10 mouse cellular contexts compared by ENCODE assay signal in genomic region chr7:35790201-35790600, GRCm38 (mm10). TPM values are rescaled to one million over a fixed set of nuclear protein-coding genes. Genes with fewer than 3 reads are reported as not detected.
DNase-seq lines count a peak whose midpoint lies in the region; ATAC-seq and TF ChIP-seq lines count a peak whose summit lies in the region.
"Had no signal": no experiment of that assay in that cellular context is flagged by ENCODE, and none has a peak within 500 bp of the region (broad histone marks: within the 10 kb centered on the region; RNA-seq: fewer than 3 reads in every experiment).

No protein-coding gene starts in this region.

- H3K36me3 ChIP-seq in hindbrain, postnatal 0 days (ENCODE audit: insufficient read depth, low read length), result peaks cover 77% of the 10 kb centered on the region
- H3K36me3 ChIP-seq in hindbrain, embryonic 13.5 days, result peaks cover 86% of the 10 kb centered on the region
- H3K36me3 ChIP-seq in midbrain, embryonic 14.5 days (ENCODE audit: control insufficient read depth, insufficient read depth, low read length), result peaks cover 89% of the 10 kb centered on the region
- H3K36me3 ChIP-seq in midbrain, embryonic 11.5 days (ENCODE audit: control insufficient read depth, insufficient read depth, low read length), result peaks cover 19% of the 10 kb centered on the region
- H3K36me3 ChIP-seq in neural tube, embryonic 15.5 days, result peaks cover 69% of the 10 kb centered on the region

- ATAC-seq in hindbrain, postnatal 0 days, result no peak
- no peak for ATAC-seq in hindbrain, embryonic 13.5 days (ENCODE audit: low FRiP score)
- no peak for ATAC-seq in midbrain, embryonic 14.5 days (ENCODE audit: low FRiP score, low TSS enrichment)
- ATAC-seq in midbrain, embryonic 11.5 days (ENCODE audit: low FRiP score), result no peak
- 0 out of 2 replicates have a peak, but pooled peaks have one; percentile 17 for ATAC-seq in neural tube, embryonic 15.5 days (ENCODE audit: low FRiP score)
- ATAC-seq: forebrain, embryonic 16.5 days had no signal

- DNase-seq in hindbrain, postnatal 0 days (ENCODE audit: low spot score), result peak; percentile 68
- peak; percentile 52 for DNase-seq in midbrain, embryonic 14.5 days
- no peak for DNase-seq in midbrain, embryonic 11.5 days (ENCODE audit: low spot score, missing footprints)
- DNase-seq in brain, adult 2 months (ENCODE audit: low read depth, low spot score), result peak; percentile 41
- DNase-seq in thymus, postnatal 0 days (ENCODE audit: low spot score), result no peak
- no peak for DNase-seq in spleen, postnatal 4 days (ENCODE audit: low spot score in 2 of 2)

- no peak overlapping the region for H3K27ac ChIP-seq in hindbrain, postnatal 0 days
- no peak overlapping the region for H3K27ac ChIP-seq in hindbrain, embryonic 13.5 days
- H3K27ac ChIP-seq in midbrain, embryonic 14.5 days (replicated peaks; ENCODE audit: low read depth, low read length), result no peak overlapping the region
- no peak overlapping the region for H3K27ac ChIP-seq in midbrain, embryonic 11.5 days (ENCODE audit: low read depth, low read length)
- no peak overlapping the region for H3K27ac ChIP-seq in neural tube, embryonic 15.5 days (replicated peaks)
- H3K27ac ChIP-seq: stomach, embryonic 15.5 days had no signal

- no peaks in the 10 kb centered on the region for H3K4me1 ChIP-seq in hindbrain, postnatal 0 days (ENCODE audit: insufficient read depth, low read length)
- H3K4me1 ChIP-seq in hindbrain, embryonic 13.5 days (replicated peaks), result peaks cover 6% of the 10 kb centered on the region; the same call in 1 of the 2 replicates
- no peaks in the 10 kb centered on the region for H3K4me1 ChIP-seq in midbrain, embryonic 14.5 days (ENCODE audit: control insufficient read depth, insufficient read depth, low read length)
- H3K4me1 ChIP-seq in midbrain, embryonic 11.5 days (ENCODE audit: control insufficient read depth, insufficient read depth, low read length), result no peaks in the 10 kb centered on the region
- peaks cover 22% of the 10 kb centered on the region for H3K4me1 ChIP-seq in neural tube, embryonic 15.5 days
- H3K4me1 ChIP-seq: stomach, embryonic 15.5 days had no signal

- no peak overlapping the region for H3K4me2 ChIP-seq in hindbrain, postnatal 0 days (ENCODE audit: low read depth, low read length)
- no peak overlapping the region for H3K4me2 ChIP-seq in hindbrain, embryonic 13.5 days
- H3K4me2 ChIP-seq in midbrain, embryonic 14.5 days (ENCODE audit: low read length), result no peak overlapping the region
- H3K4me2 ChIP-seq in midbrain, embryonic 11.5 days, result no peak overlapping the region
- no peak overlapping the region for H3K4me2 ChIP-seq in neural tube, embryonic 15.5 days
- H3K4me2 ChIP-seq: stomach, embryonic 15.5 days had no signal

- no peaks in the 10 kb centered on the region for H3K9me3 ChIP-seq in hindbrain, postnatal 0 days (ENCODE audit: low read length)
- H3K9me3 ChIP-seq in hindbrain, embryonic 13.5 days, result no peaks in the 10 kb centered on the region
- no peaks in the 10 kb centered on the region for H3K9me3 ChIP-seq in midbrain, embryonic 14.5 days (ENCODE audit: control insufficient read depth, low read length)
- no peaks in the 10 kb centered on the region for H3K9me3 ChIP-seq in midbrain, embryonic 11.5 days (ENCODE audit: control insufficient read depth, low read length)
- no peaks in the 10 kb centered on the region for H3K9me3 ChIP-seq in neural tube, embryonic 15.5 days (replicated peaks)
- H3K9me3 ChIP-seq: stomach, embryonic 15.5 days had no signal

- no peak overlapping the region for H3K9ac ChIP-seq in hindbrain, postnatal 0 days (replicated peaks; ENCODE audit: low read length)
- H3K9ac ChIP-seq in hindbrain, embryonic 13.5 days, result no peak overlapping the region
- no peak overlapping the region for H3K9ac ChIP-seq in midbrain, embryonic 14.5 days (replicated peaks; ENCODE audit: low read length)
- no peak overlapping the region for H3K9ac ChIP-seq in midbrain, embryonic 11.5 days (ENCODE audit: low read length)
- H3K9ac ChIP-seq in neural tube, embryonic 15.5 days (replicated peaks), result no peak overlapping the region
- H3K9ac ChIP-seq: stomach, embryonic 15.5 days had no signal

- H3K4me3 ChIP-seq in hindbrain, postnatal 0 days (ENCODE audit: low read length), result no peak overlapping the region
- no peak overlapping the region for H3K4me3 ChIP-seq in hindbrain, embryonic 13.5 days
- H3K4me3 ChIP-seq in midbrain, embryonic 14.5 days (replicated peaks; ENCODE audit: low read depth, low read length), result no peak overlapping the region
- no peak overlapping the region for H3K4me3 ChIP-seq in midbrain, embryonic 11.5 days (ENCODE audit: low read depth, low read length)
- no peak overlapping the region for H3K4me3 ChIP-seq in neural tube, embryonic 15.5 days (replicated peaks)
- H3K4me3 ChIP-seq: stomach, embryonic 15.5 days had no signal

- WGBS in hindbrain, postnatal 0 days, result 80% methylated on average over 8 of the region's 8 CpGs
- WGBS in hindbrain, embryonic 13.5 days, result 85% methylated on average over 8 of the region's 8 CpGs
- WGBS in midbrain, embryonic 14.5 days, result 85% methylated on average over 8 of the region's 8 CpGs
- 90% methylated on average over 8 of the region's 8 CpGs for WGBS in midbrain, embryonic 11.5 days
- 40% methylated on average over 8 of the region's 8 CpGs for WGBS in neural tube, embryonic 15.5 days

- peak; percentile 72 for TF ChIP-seq CTCF in hindbrain, postnatal 0 days (IDR thresholded peaks at IDR 0.05; ENCODE audit: low read depth)

- no peaks in the 10 kb centered on the region for H3K27me3 ChIP-seq in hindbrain, postnatal 0 days (ENCODE audit: insufficient read depth, low read length)
- H3K27me3 ChIP-seq in hindbrain, embryonic 13.5 days, result no peaks in the 10 kb centered on the region
- H3K27me3 ChIP-seq in midbrain, embryonic 14.5 days (ENCODE audit: control insufficient read depth, insufficient read depth, low read length), result no peaks in the 10 kb centered on the region
- no peaks in the 10 kb centered on the region for H3K27me3 ChIP-seq in midbrain, embryonic 11.5 days (ENCODE audit: control insufficient read depth, insufficient read depth, low read length)
- H3K27me3 ChIP-seq in neural tube, embryonic 15.5 days (replicated peaks), result no peaks in the 10 kb centered on the region
- H3K27me3 ChIP-seq: stomach, embryonic 15.5 days had no signal

RNA-seq across cellular contexts. Expression of gene Zfp507, which starts 12.6 kb away (rescaled TPM):
- total RNA-seq in hindbrain, postnatal 0 days (2014; rRNA removed), result 21.3 and 22.8 TPM in 2 replicates
- polyA plus RNA-seq in hindbrain, postnatal 0 days (2015; fragmentation: Nextera tagmentation; extraction: Ambion mirVana), result 9.9 and 10.4 TPM in 2 replicates
- 16.9 and 18.5 TPM in 2 replicates for polyA plus RNA-seq in hindbrain, embryonic 13.5 days (2015; fragmentation: Nextera tagmentation; extraction: Ambion mirVana)
- 14.2 and 14.7 TPM in 2 replicates for polyA plus RNA-seq in midbrain, embryonic 14.5 days (2014; fragmentation: Nextera tagmentation; extraction: Ambion mirVana)
- polyA plus RNA-seq in midbrain, embryonic 11.5 days (2014; fragmentation: Nextera tagmentation; extraction: Ambion mirVana), result 16.1 and 16.3 TPM in 2 replicates
- polyA plus RNA-seq in neural tube, embryonic 15.5 days (2015; fragmentation: Nextera tagmentation; extraction: Ambion mirVana), result 12.9 and 13.9 TPM in 2 replicates
- polyA plus RNA-seq in thymus, postnatal 0 days (2015; fragmentation: Nextera tagmentation; extraction: Ambion mirVana), result 11.5 and 11.6 TPM in 2 replicates

RNA-seq across cellular contexts. Expression of gene Dpy19l3, which starts 35.9 kb away (rescaled TPM):
- total RNA-seq in hindbrain, postnatal 0 days (2014; rRNA removed), result 23.3 and 36.9 TPM in 2 replicates
- polyA plus RNA-seq in hindbrain, postnatal 0 days (2015; fragmentation: Nextera tagmentation; extraction: Ambion mirVana), result 32.1 and 43.7 TPM in 2 replicates
- 36.4 and 42.5 TPM in 2 replicates for polyA plus RNA-seq in hindbrain, embryonic 13.5 days (2015; fragmentation: Nextera tagmentation; extraction: Ambion mirVana)
- 44.1 and 52.7 TPM in 2 replicates for polyA plus RNA-seq in midbrain, embryonic 14.5 days (2014; fragmentation: Nextera tagmentation; extraction: Ambion mirVana)
- 37.2 and 38.5 TPM in 2 replicates for polyA plus RNA-seq in midbrain, embryonic 11.5 days (2014; fragmentation: Nextera tagmentation; extraction: Ambion mirVana)
- 42.1 and 44.6 TPM in 2 replicates for polyA plus RNA-seq in neural tube, embryonic 15.5 days (2015; fragmentation: Nextera tagmentation; extraction: Ambion mirVana)
- polyA plus RNA-seq in thymus, postnatal 0 days (2015; fragmentation: Nextera tagmentation; extraction: Ambion mirVana), result 36.4 and 46.3 TPM in 2 replicates

Comparison
In these comparisons a context has a peak if more than half of its experiments do, and no peak if none do; other contexts are left out.
1. DNase-seq: peak in hindbrain, postnatal 0 days (single experiment), midbrain, embryonic 14.5 days (single experiment) and brain, adult 2 months (single experiment); none in midbrain, embryonic 11.5 days (single experiment), thymus, postnatal 0 days (single experiment) and spleen, postnatal 4 days (0 of 2).